ENCODE assay signal across 20 mouse cellular contexts in genomic region chr16:4702646-4703045, GRCm38 (mm10). TPM values are rescaled to one million over a fixed set of nuclear protein-coding genes. Genes with fewer than 3 reads are reported as not detected.
A peak's percentile ranks its signal among the peaks of the same experiment; 100 is the strongest.
DNase-seq lines count a peak whose midpoint lies in the region; ATAC-seq and TF ChIP-seq lines count a peak whose summit lies in the region.
"Had no signal": no experiment of that assay in that cellular context is flagged by ENCODE, and none has a peak within 500 bp of the region (broad histone marks: within the 10 kb centered on the region; RNA-seq: fewer than 3 reads in every experiment).

No protein-coding gene starts in this region.

- 70% methylated on average over 1 of the region's 1 CpGs for WGBS in liver, embryonic 15.5 days (ENCODE audit: insufficient replicate concordance)
- WGBS in stomach, postnatal 0 days = 30% methylated on average over 1 of the region's 1 CpGs

- H3K36me3 ChIP-seq in CH12.LX (replicated peaks in 1 of 2; ENCODE audit: control insufficient read depth in 1 of 2, insufficient read depth in 1 of 2, low read length in 1 of 2) = peaks cover 84 to 97% of the 10 kb centered on the region in 2 experiments
- peaks cover 95% of the 10 kb centered on the region for H3K36me3 ChIP-seq in liver, embryonic 15.5 days (replicated peaks)
- H3K36me3 ChIP-seq in stomach, postnatal 0 days (ENCODE audit: control insufficient read depth, insufficient read depth, low read length) = peaks cover 38% of the 10 kb centered on the region

- peaks cover 3 to 6% of the 10 kb centered on the region in 2 experiments; a peak in 2 of 4 replicates for H3K4me1 ChIP-seq in CH12.LX (ENCODE audit: control insufficient read depth in 1 of 2, insufficient read depth in 2 of 2)
- H3K4me1 ChIP-seq in liver, embryonic 15.5 days (replicated peaks) = 0 out of 2 replicates have a peak, but pooled peaks cover 10% of the 10 kb centered on the region
- H3K4me1 ChIP-seq in stomach, postnatal 0 days (replicated peaks; ENCODE audit: control insufficient read depth, insufficient read depth) = no peaks in the 10 kb centered on the region
- H3K4me1 ChIP-seq: embryonic facial prominence, embryonic 15.5 days; forebrain, embryonic 15.5 days; heart, embryonic 12.5 days; hindbrain, embryonic 12.5 days had no signal

- no peak overlapping the region for H3K9ac ChIP-seq in CH12.LX (ENCODE audit: insufficient read depth, low read depth)
- no peak overlapping the region for H3K9ac ChIP-seq in liver, embryonic 15.5 days
- H3K9ac ChIP-seq in stomach, postnatal 0 days (ENCODE audit: low read length) = no peak overlapping the region
- H3K9ac ChIP-seq: embryonic facial prominence, embryonic 15.5 days; forebrain, embryonic 15.5 days; heart, embryonic 12.5 days; hindbrain, embryonic 12.5 days had no signal

- no peak for TF ChIP-seq POLR2A in CH12.LX (IDR thresholded peaks at IDR 0.05; ENCODE audit: low read depth, low read length)

- H3K4me3 ChIP-seq in CH12.LX (replicated peaks in 1 of 3; ENCODE audit: low read depth in 2 of 3, low read length in 2 of 3, poor library complexity in 1 of 3) = no peak overlapping the region
- H3K4me3 ChIP-seq in liver, embryonic 15.5 days (replicated peaks) = no peak overlapping the region
- H3K4me3 ChIP-seq in stomach, postnatal 0 days (ENCODE audit: low read depth, low read length) = no peak overlapping the region
- H3K4me3 ChIP-seq: embryonic facial prominence, embryonic 15.5 days; erythroblast, embryonic 14.5 days; forebrain, embryonic 15.5 days; heart, embryonic 12.5 days; hindbrain, embryonic 12.5 days had no signal

- H3K27me3 ChIP-seq in CH12.LX (replicated peaks) = no peaks in the 10 kb centered on the region
- H3K27me3 ChIP-seq in liver, embryonic 15.5 days = no peaks in the 10 kb centered on the region
- H3K27me3 ChIP-seq in stomach, postnatal 0 days (ENCODE audit: control insufficient read depth, insufficient read depth, low read length) = no peaks in the 10 kb centered on the region
- H3K27me3 ChIP-seq: embryonic facial prominence, embryonic 15.5 days; forebrain, embryonic 15.5 days; heart, embryonic 12.5 days; hindbrain, embryonic 12.5 days had no signal

- no peak for DNase-seq in CH12.LX (ENCODE audit: extremely low read depth)
- DNase-seq in fat pad, adult 2 months (ENCODE audit: extremely low read depth, low read depth, low spot score) = peak; percentile 73
- no peak for DNase-seq in stomach, postnatal 0 days (ENCODE audit: low spot score)
- no peak for DNase-seq in kidney, postnatal 36 days
- no peak for DNase-seq in frontal cortex, postnatal 10 days (ENCODE audit: low spot score in 2 of 2)
- no peak for DNase-seq in heart, postnatal 4 days
- DNase-seq: adrenal gland, adult 8-10 months; adrenal gland, postnatal 36 days; cerebellum, adult 2 months; cerebellum, postnatal 10 days; gastrocnemius, postnatal 10 days; heart, postnatal 36 days had no signal

- H3K27ac ChIP-seq in CH12.LX (ENCODE audit: insufficient read depth, low read depth) = peak overlapping the region; percentile 31; the same call in 1 of the 2 replicates
- peak overlapping the region; percentile 48; the same call in 1 of the 2 replicates for H3K27ac ChIP-seq in liver, embryonic 15.5 days (replicated peaks)
- no peak overlapping the region for H3K27ac ChIP-seq in stomach, postnatal 0 days (replicated peaks)
- H3K27ac ChIP-seq: embryonic facial prominence, embryonic 15.5 days; forebrain, embryonic 15.5 days; hindbrain, embryonic 12.5 days had no signal

- no peak overlapping the region for H3K4me2 ChIP-seq in CH12.LX (ENCODE audit: insufficient read depth, low read depth, poor library complexity, severe bottlenecking)
- H3K4me2 ChIP-seq in liver, embryonic 15.5 days = no peak overlapping the region
- H3K4me2 ChIP-seq in stomach, postnatal 0 days (replicated peaks; ENCODE audit: low read depth) = no peak overlapping the region
- H3K4me2 ChIP-seq: embryonic facial prominence, embryonic 15.5 days; forebrain, embryonic 15.5 days; heart, embryonic 12.5 days; hindbrain, embryonic 12.5 days had no signal

- peak; percentile 88 for ATAC-seq in liver, embryonic 15.5 days (ENCODE audit: insufficient read depth)
- ATAC-seq in stomach, postnatal 0 days (ENCODE audit: low FRiP score, low TSS enrichment) = peak; percentile 54; the same call in 1 of the 2 replicates
- ATAC-seq: forebrain, embryonic 15.5 days; hindbrain, embryonic 16.5 days had no signal

- TF ChIP-seq CTCF in CH12.LX (conservative IDR thresholded peaks at IDR 0.05 in 1 of 2, IDR thresholded peaks at IDR 0.05 in 1 of 2; ENCODE audit: low read depth in 2 of 2, low read length in 2 of 2) = no peak
- TF ChIP-seq CTCF in stomach, postnatal 0 days (IDR thresholded peaks at IDR 0.05; ENCODE audit: low read depth) = no peak

- no peaks in the 10 kb centered on the region for H3K9me3 ChIP-seq in CH12.LX (replicated peaks; ENCODE audit: low read length)
- no peaks in the 10 kb centered on the region for H3K9me3 ChIP-seq in liver, embryonic 15.5 days (replicated peaks)
- H3K9me3 ChIP-seq in stomach, postnatal 0 days (ENCODE audit: control insufficient read depth, low read length) = no peaks in the 10 kb centered on the region
- H3K9me3 ChIP-seq: embryonic facial prominence, embryonic 15.5 days; forebrain, embryonic 15.5 days; G1E; heart, embryonic 12.5 days; hindbrain, embryonic 12.5 days had no signal

- in situ Hi-C loops in CH12.LX (cut with MboI; ENCODE audit: low pct_ligation_motif_present, low pct_unique_long_range_greater_than_20kb, low sequenced_read_pairs) = no loop called here

- no peaks in the 10 kb centered on the region for H3K79me2 ChIP-seq in CH12.LX (replicated peaks; ENCODE audit: control insufficient read depth, extremely low read depth, insufficient read depth, poor library complexity, severe bottlenecking)

- no peak for TF ChIP-seq RAD21 in CH12.LX (IDR thresholded peaks at IDR 0.05; ENCODE audit: low read depth, low read length)

- dilution Hi-C loops in CH12.LX (cut with MboI; ENCODE audit: extremely low pct_ligation_motif_present, extremely low pct_unique_long_range_greater_than_20kb, low sequenced_read_pairs) = no loop called here

- TF ChIP-seq EP300 in CH12.LX (IDR thresholded peaks at IDR 0.05; ENCODE audit: low read length) = no peak
- no peak for TF ChIP-seq EP300 in stomach, postnatal 0 days (optimal IDR thresholded peaks at IDR 0.05)

TF ChIP-seq in CH12.LX, 34 proteins besides CTCF, POLR2A, EP300 and RAD21:
- TF ChIP-seq TBP (conservative IDR thresholded peaks at IDR 0.05; ENCODE audit: low read depth, low read length) (no peak), CHD1 (IDR thresholded peaks at IDR 0.05; ENCODE audit: low read depth, low read length) (peak; percentile 100), NRF1 (IDR thresholded peaks at IDR 0.05; ENCODE audit: low read depth, low read length) (no peak), BHLHE40 (IDR thresholded peaks at IDR 0.05; ENCODE audit: low read depth, low read length) (peak; percentile 74; the same call in 1 of the 2 replicates), ETS1 (conservative IDR thresholded peaks at IDR 0.05; ENCODE audit: low read depth, low read length) (no peak), ZKSCAN1 (IDR thresholded peaks at IDR 0.05; ENCODE audit: borderline replicate concordance, low read depth, low read length) (no peak), IRF4 (IDR thresholded peaks at IDR 0.05; ENCODE audit: low read depth, low read length) (peak; percentile 38; the same call in 1 of the 2 replicates), ZC3H11A (IDR thresholded peaks at IDR 0.05; ENCODE audit: low read depth, low read length) (no peak), USF1 (IDR thresholded peaks at IDR 0.05; ENCODE audit: low read depth, low read length) (no peak), SIN3A (IDR thresholded peaks at IDR 0.05; ENCODE audit: low read length) (no peak), TCF12 (IDR thresholded peaks at IDR 0.05; ENCODE audit: low read depth, low read length) (peak; percentile 45; the same call in 1 of the 2 replicates)

RNA-seq across cellular contexts. Expression of gene Nmral1, which starts 16.5 kb away (rescaled TPM):
- total RNA-seq in CH12.LX (2012; rRNA removed) (20.0 and 20.3 TPM in 2 replicates), CH12.LX (2014; rRNA removed) (2.4 and 3.6 TPM in 2 replicates)
- 3.2 TPM in 2 replicates for polyA plus RNA-seq in CH12.LX (2012; ENCODE audit: insufficient read length, low read depth)
- polyA plus RNA-seq in liver, embryonic 15.5 days (2015; fragmentation: Nextera tagmentation; extraction: Ambion mirVana) = 37.2 and 39.6 TPM in 2 replicates
- polyA plus RNA-seq in stomach, postnatal 0 days (2015; fragmentation: Nextera tagmentation; extraction: Ambion mirVana) = 15.5 and 17.2 TPM in 2 replicates
- 10 to 100 TPM; 15.2 to 15.5 TPM for total RNA-seq in heart, postnatal 4 days (2021)

RNA-seq across cellular contexts. Expression of gene Coro7, which starts 23.1 kb away (rescaled TPM):
- total RNA-seq in CH12.LX (2012; rRNA removed) (19.8 and 20.0 TPM in 2 replicates), CH12.LX (2014; rRNA removed) (5.7 and 6.1 TPM in 2 replicates)
- 40.2 and 43.2 TPM in 2 replicates for polyA plus RNA-seq in CH12.LX (2012; ENCODE audit: insufficient read length, low read depth)
- 10.5 and 13.1 TPM in 2 replicates for polyA plus RNA-seq in liver, embryonic 15.5 days (2015; fragmentation: Nextera tagmentation; extraction: Ambion mirVana)
- polyA plus RNA-seq in stomach, postnatal 0 days (2015; fragmentation: Nextera tagmentation; extraction: Ambion mirVana) = 7.6 and 8.1 TPM in 2 replicates
- 10 to 100 TPM; 24.1 to 26.5 TPM for total RNA-seq in heart, postnatal 4 days (2021)

RNA-seq across cellular contexts. Expression of gene Hmox2, which starts 23.5 kb away (rescaled TPM):
- total RNA-seq in CH12.LX (2012; rRNA removed) (72.3 and 73.2 TPM in 2 replicates), CH12.LX (2014; rRNA removed) (74.0 and 80.4 TPM in 2 replicates)
- polyA plus RNA-seq in CH12.LX (2012; ENCODE audit: insufficient read length, low read depth) = 91.9 and 121 TPM in 2 replicates
- 36.6 and 37.9 TPM in 2 replicates for polyA plus RNA-seq in liver, embryonic 15.5 days (2015; fragmentation: Nextera tagmentation; extraction: Ambion mirVana)
- polyA plus RNA-seq in stomach, postnatal 0 days (2015; fragmentation: Nextera tagmentation; extraction: Ambion mirVana) = 57.4 and 60.6 TPM in 2 replicates
- 10 to 100 TPM; 67.4 to 75.9 TPM for total RNA-seq in heart, postnatal 4 days (2021)
